13 mouse cellular contexts compared by ENCODE assay signal in the genomic region with DNA sequence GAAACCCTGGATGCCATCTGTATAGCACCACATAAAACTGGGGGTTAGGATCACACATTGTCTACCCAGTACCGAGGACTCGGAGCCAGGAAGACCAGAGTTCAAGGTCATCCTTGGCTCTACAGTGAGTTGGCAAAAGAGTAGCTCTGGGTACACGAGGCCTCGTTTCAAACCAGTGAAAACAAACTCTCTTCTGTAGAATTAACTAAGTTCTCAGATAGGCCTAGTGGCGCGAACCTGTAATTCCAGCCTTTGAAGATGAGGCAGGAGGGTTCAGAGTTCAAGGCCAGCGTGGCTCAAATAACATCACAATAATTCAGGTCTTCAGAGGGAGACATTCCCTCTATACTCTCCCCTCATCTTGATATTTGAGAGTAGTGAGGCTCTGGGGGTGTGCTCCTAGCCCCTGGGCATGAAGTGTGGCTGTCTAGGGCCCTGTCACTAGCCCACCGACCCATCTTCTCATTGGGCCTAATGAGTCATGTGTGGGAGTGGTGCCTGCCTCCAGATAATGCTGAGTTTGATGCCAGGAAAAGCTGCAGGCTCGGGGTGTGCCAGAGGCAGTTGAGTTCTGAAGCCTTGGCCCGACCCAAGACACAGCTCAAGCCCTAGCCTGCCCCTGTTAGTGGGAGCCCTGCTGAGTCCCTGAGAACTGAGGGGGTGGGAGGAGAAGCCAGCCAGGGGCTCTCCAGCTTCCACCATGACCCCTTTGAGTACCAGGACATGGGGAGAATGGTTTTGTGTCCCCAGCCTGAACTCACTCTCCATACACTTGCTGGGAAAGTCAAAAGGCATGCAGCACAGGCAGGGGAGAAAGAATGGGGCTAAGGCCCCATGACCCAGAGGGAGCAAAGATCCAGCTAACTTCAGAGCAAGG. TPM values are rescaled to one million over a fixed set of nuclear protein-coding genes. Genes with fewer than 3 reads are reported as not detected.
DNase-seq lines count a peak whose midpoint lies in the region; ATAC-seq and TF ChIP-seq lines count a peak whose summit lies in the region.
"Had no signal": no experiment of that assay in that cellular context is flagged by ENCODE, and none has a peak within 500 bp of the region (broad histone marks: within the 10 kb centered on the region; RNA-seq: fewer than 3 reads in every experiment).

No protein-coding gene starts in this region.

- H3K4me1 ChIP-seq in cortical plate, adult 2 months (ENCODE audit: control insufficient read depth, insufficient read depth, low read length), result peaks cover 4% of the 10 kb centered on the region; the same call in 1 of the 2 replicates
- H3K4me1 ChIP-seq in liver, postnatal 0 days (ENCODE audit: insufficient read depth), result peaks cover 53% of the 10 kb centered on the region

- TF ChIP-seq CTCF in layer of hippocampus, adult 2 months (conservative IDR thresholded peaks at IDR 0.05), result no peak
- TF ChIP-seq CTCF in cortical plate, adult 2 months (IDR thresholded peaks at IDR 0.05; ENCODE audit: extremely low read depth, insufficient read depth, low read length), result no peak
- no peak for TF ChIP-seq CTCF in liver, postnatal 0 days (IDR thresholded peaks at IDR 0.05; ENCODE audit: low read depth)

- no peak; the same call in 1 of the 2 replicates for ATAC-seq in liver, postnatal 0 days

- no peak for TF ChIP-seq POLR2A in cortical plate, adult 2 months (IDR thresholded peaks at IDR 0.05; ENCODE audit: extremely low read depth, insufficient read depth, low read length)

- H3K27me3 ChIP-seq in liver, postnatal 0 days (ENCODE audit: insufficient read depth, low read length), result no peaks in the 10 kb centered on the region

- peak overlapping the region; percentile 60 for H3K4me3 ChIP-seq in layer of hippocampus, adult 2 months
- no peak overlapping the region for H3K4me3 ChIP-seq in cortical plate, adult 2 months (ENCODE audit: insufficient read depth, low read length)
- no peak overlapping the region for H3K4me3 ChIP-seq in liver, postnatal 0 days (ENCODE audit: low read depth, low read length)

- DNase-seq in adrenal gland, postnatal 10 days, result peak; percentile 34
- no peak for DNase-seq in adrenal gland, adult 18-20 months (ENCODE audit: low spot score in 2 of 2)
- DNase-seq in layer of hippocampus, adult 2 months (ENCODE audit: low spot score in 2 of 2), result no peak
- DNase-seq in layer of hippocampus, postnatal 36 days, result no peak
- peak; percentile 51 for DNase-seq in liver, postnatal 0 days
- no peak for DNase-seq in cerebellum, postnatal 4 days (ENCODE audit: low spot score in 2 of 2)
- DNase-seq in cerebellum, adult 9-11 months, result no peak
- DNase-seq: cerebellum, adult 8-10 months had no signal

- peak overlapping the region; percentile 68; the same call in 1 of the 2 replicates for H3K4me2 ChIP-seq in liver, postnatal 0 days (ENCODE audit: low read depth, low read length)

- WGBS in liver, postnatal 0 days (ENCODE audit: insufficient replicate concordance), result 36% methylated on average over 10 of the region's 10 CpGs

- H3K27ac ChIP-seq in layer of hippocampus, adult 2 months, result peak overlapping the region; percentile 78
- H3K27ac ChIP-seq in cortical plate, adult 2 months (ENCODE audit: insufficient read depth, low read length), result peak overlapping the region; percentile 57; the same call in 1 of the 2 replicates
- H3K27ac ChIP-seq in liver, postnatal 0 days (ENCODE audit: low read depth), result peak overlapping the region; percentile 98

- TF ChIP-seq EP300 in liver, postnatal 0 days (IDR thresholded peaks at IDR 0.05; ENCODE audit: low read depth), result no peak

- peaks cover 11% of the 10 kb centered on the region for H3K36me3 ChIP-seq in liver, postnatal 0 days (replicated peaks; ENCODE audit: insufficient read depth, low read length)

- H3K9ac ChIP-seq in liver, postnatal 0 days (replicated peaks), result peak overlapping the region; percentile 23

- H3K9me3 ChIP-seq in liver, postnatal 0 days (ENCODE audit: low read length), result no peaks in the 10 kb centered on the region

RNA-seq across cellular contexts. Expression of gene Apoc1, which starts 2.1 kb away (rescaled TPM):
- total RNA-seq in adrenal gland, postnatal 10 days (2021), result 1,000 to 10,000 TPM in 1 of 2 experiments, 100 to 1,000 TPM in 1; 910 to 1,570 TPM
- 100 to 1,000 TPM; 156 to 789 TPM for total RNA-seq in adrenal gland, adult 18-20 months (2021)
- 1 to 10 TPM; 3.1 to 3.5 TPM for total RNA-seq in layer of hippocampus, adult 2 months (2021)
- 1 to 10 TPM; 4.6 to 5.7 TPM for total RNA-seq in layer of hippocampus, postnatal 36 days (2021)
- polyA plus RNA-seq in cortical plate, adult 2 months (2012; rRNA removed), result 1.3 and 1.4 TPM in 2 replicates
- polyA plus RNA-seq in liver, postnatal 0 days (2015; fragmentation: Nextera tagmentation; extraction: Ambion mirVana), result 5,234 and 5,457 TPM in 2 replicates

RNA-seq across cellular contexts. Expression of gene Apoe, which starts 4.4 kb away (rescaled TPM):
- 1,000 to 10,000 TPM; 1,872 to 4,173 TPM for total RNA-seq in adrenal gland, postnatal 10 days (2021)
- 1,000 to 10,000 TPM; 1,225 to 1,306 TPM for total RNA-seq in adrenal gland, adult 18-20 months (2021)
- 1,000 to 10,000 TPM; 2,242 to 2,264 TPM for total RNA-seq in layer of hippocampus, adult 2 months (2021)
- total RNA-seq in layer of hippocampus, postnatal 36 days (2021), result 1,000 to 10,000 TPM; 2,147 to 2,303 TPM
- 4,294 and 4,561 TPM in 2 replicates for polyA plus RNA-seq in cortical plate, adult 2 months (2012; rRNA removed)
- 20,006 and 20,209 TPM in 2 replicates for polyA plus RNA-seq in liver, postnatal 0 days (2015; fragmentation: Nextera tagmentation; extraction: Ambion mirVana)

RNA-seq across cellular contexts. Expression of gene Apoc4, which starts 13.3 kb away (rescaled TPM):
- total RNA-seq in adrenal gland, postnatal 10 days (2021), result 100 to 1,000 TPM; 211 to 416 TPM
- total RNA-seq in adrenal gland, adult 18-20 months (2021), result 100 to 1,000 TPM in 1 of 2 experiments, 10 to 100 TPM in 1; 31.6 to 112 TPM
- not detected for total RNA-seq in layer of hippocampus, adult 2 months (2021)
- not detected for total RNA-seq in layer of hippocampus, postnatal 36 days (2021)
- polyA plus RNA-seq in cortical plate, adult 2 months (2012; rRNA removed), result not detected in 2 replicates
- polyA plus RNA-seq in liver, postnatal 0 days (2015; fragmentation: Nextera tagmentation; extraction: Ambion mirVana), result 2,808 and 2,914 TPM in 2 replicates
- total RNA-seq: heart, postnatal 10 days; layer of hippocampus, postnatal 14 days had no signal
- polyA plus RNA-seq: forebrain, embryonic 11.5 days had no signal

RNA-seq across cellular contexts. Expression of gene Gm44805, which starts 13.4 kb away (rescaled TPM):
- 1 to 10 TPM; 1.3 to 1.5 TPM for total RNA-seq in adrenal gland, postnatal 10 days (2021)
- under 1 TPM in 1 of 2 experiments, not detected in 1; 0.50 TPM for total RNA-seq in adrenal gland, adult 18-20 months (2021)
- total RNA-seq in layer of hippocampus, adult 2 months (2021), result not detected
- total RNA-seq in layer of hippocampus, postnatal 36 days (2021), result not detected
- polyA plus RNA-seq in cortical plate, adult 2 months (2012; rRNA removed), result not detected in 2 replicates
- 187 and 234 TPM in 2 replicates for polyA plus RNA-seq in liver, postnatal 0 days (2015; fragmentation: Nextera tagmentation; extraction: Ambion mirVana)
- total RNA-seq: heart, postnatal 10 days; layer of hippocampus, postnatal 14 days; neutrophil, adult 5-6 weeks had no signal
- polyA plus RNA-seq: forebrain, embryonic 11.5 days had no signal

RNA-seq across cellular contexts. Expression of gene Apoc2, which starts 16.8 kb away (rescaled TPM):
- 100 to 1,000 TPM in 1 of 2 experiments, 10 to 100 TPM in 1; 52.0 to 144 TPM for total RNA-seq in adrenal gland, postnatal 10 days (2021)
- 1 to 10 TPM; 1.1 to 2.1 TPM for total RNA-seq in adrenal gland, adult 18-20 months (2021)
- total RNA-seq in layer of hippocampus, adult 2 months (2021), result not detected
- not detected for total RNA-seq in layer of hippocampus, postnatal 36 days (2021)
- not detected in 2 replicates for polyA plus RNA-seq in cortical plate, adult 2 months (2012; rRNA removed)
- polyA plus RNA-seq in liver, postnatal 0 days (2015; fragmentation: Nextera tagmentation; extraction: Ambion mirVana), result 2,864 and 3,070 TPM in 2 replicates
- total RNA-seq: layer of hippocampus, postnatal 14 days had no signal
- polyA plus RNA-seq: forebrain, embryonic 11.5 days had no signal

Comparison
In these comparisons a context has a peak if more than half of its experiments do, and no peak if none do; other contexts are left out.
1. DNase-seq: peak in adrenal gland, postnatal 10 days (single experiment) and liver, postnatal 0 days (single experiment); none in adrenal gland, adult 18-20 months (0 of 2), layer of hippocampus, adult 2 months (0 of 2), layer of hippocampus, postnatal 36 days (0 of 2), cerebellum, postnatal 4 days (0 of 2) and cerebellum, adult 9-11 months (single experiment).
2. RNA of gene Apoc1, which starts 2.1 kb away (total RNA-seq): 910 to 1,570 TPM in adrenal gland, postnatal 10 days and 156 to 789 TPM in adrenal gland, adult 18-20 months; 4.6 to 5.7 TPM in layer of hippocampus, postnatal 36 days and 3.1 to 3.5 TPM in layer of hippocampus, adult 2 months; every median in the first group is over 10 times any median in the second.
3. RNA of gene Apoc4, which starts 13.3 kb away (total RNA-seq): 211 to 416 TPM in adrenal gland, postnatal 10 days and 31.6 to 112 TPM in adrenal gland, adult 18-20 months; not detected in layer of hippocampus, adult 2 months and not detected in layer of hippocampus, postnatal 36 days; every median in the first group is over 10 times any median in the second.
4. Peak in every context shown above with its lines, with median percentiles within 50 percentile points of each other: H3K27ac ChIP-seq.